Mouse (Mus musculus): Measurements from ENCODE around the gene Cyp4f17. TPM values are rescaled to one million over a fixed set of nuclear protein-coding genes. Genes with fewer than 3 reads are reported as not detected.
"Not testable (repeated sequence)": the region's sequence is repeated elsewhere in the genome, so short reads cannot be mapped to it uniquely, and the experiment has no call there.

Cyp4f17 gene
- polyA plus RNA-seq, 1 experiment from 2014 or later, result 7.0 TPM

- no peaks in the 10 kb centered on the region for H3K9me3 ChIP-seq (replicated peaks)
- no peak overlapping the region for H3K27ac ChIP-seq
- peaks cover 7% of the 10 kb centered on the region; the same call in 1 of the 2 replicates for H3K4me1 ChIP-seq (replicated peaks)
- WGBS, result 83% methylated on average over 11 of the region's 11 CpGs
- H3K4me3 ChIP-seq, result no peak overlapping the region
- H3K36me3 ChIP-seq, result no peaks in the 10 kb centered on the region
- no peak overlapping the region for H3K4me2 ChIP-seq
- no peak for ATAC-seq (replicated peaks; ENCODE audit: insufficient number of reproducible peaks, insufficient read depth, low FRiP score, low read depth)
- H3K9ac ChIP-seq, result no peak overlapping the region
- H3K27me3 ChIP-seq, result no peaks in the 10 kb centered on the region
Measured at GRCm38 (mm10) chr17:32527748-32528147, 21.9 kb downstream of the Cyp4f17 start.

GRCm38 (mm10) chr17:32528408-32529337, 22.8 kb downstream of the Cyp4f17 start:
- Histone ChIP-seq H3K4me1 (replicated peaks) (peaks cover 7% of the 10 kb centered on the region; the same call in 1 of the 2 replicates), H3K9me3 (replicated peaks) (no peaks in the 10 kb centered on the region), H3K9ac (peak overlapping the region; percentile 46), H3K4me2 (peak overlapping the region; percentile 70), H3K4me3 (peak overlapping the region; percentile 50), H3K36me3 (no peaks in the 10 kb centered on the region), H3K27ac (0 out of 2 replicates have a peak overlapping the region, but pooled peaks have one; percentile 4), H3K27me3 (no peaks in the 10 kb centered on the region)
- peak; percentile 87 for ATAC-seq (replicated peaks; ENCODE audit: insufficient number of reproducible peaks, insufficient read depth, low FRiP score, low read depth)
- WGBS, result 17% methylated on average over 26 of the region's 26 CpGs

GRCm38 (mm10) chr17:32532356-32532755, 26.5 kb downstream of the Cyp4f17 start:
- not testable (repeated sequence) for H3K4me2 ChIP-seq; H3K4me3 ChIP-seq; H3K9ac ChIP-seq; H3K27me3 ChIP-seq; H3K36me3 ChIP-seq; H3K9me3 ChIP-seq (replicated peaks); H3K27ac ChIP-seq; ATAC-seq (replicated peaks; ENCODE audit: insufficient number of reproducible peaks, insufficient read depth, low FRiP score, low read depth)
- WGBS, result 65% methylated on average over 4 of the region's 4 CpGs
- H3K4me1 ChIP-seq (replicated peaks), result peaks cover 18% of the 10 kb centered on the region

GRCm38 (mm10) chr17:32534068-32534467, 28.2 kb downstream of the Cyp4f17 start:
- no peaks in the 10 kb centered on the region for H3K36me3 ChIP-seq
- H3K27ac ChIP-seq, result no peak overlapping the region
- 73% methylated on average over 6 of the region's 6 CpGs for WGBS
- no peak for ATAC-seq (replicated peaks; ENCODE audit: insufficient number of reproducible peaks, insufficient read depth, low FRiP score, low read depth)
- H3K4me2 ChIP-seq, result no peak overlapping the region
- H3K9me3 ChIP-seq (replicated peaks), result no peaks in the 10 kb centered on the region
- H3K4me1 ChIP-seq (replicated peaks), result peaks cover 11% of the 10 kb centered on the region
- H3K27me3 ChIP-seq, result no peaks in the 10 kb centered on the region
- H3K9ac ChIP-seq, result no peak overlapping the region
- no peak overlapping the region for H3K4me3 ChIP-seq

GRCm38 (mm10) chr17:32536051-32536866, 30.4 kb downstream of the Cyp4f17 start, which contains the start of gene Cyp4f16:
Cyp4f16 (plus strand) TSS chr17:32536558.
- Histone ChIP-seq H3K4me1 (replicated peaks) (peaks cover 11% of the 10 kb centered on the region), H3K4me2 (peak within 1 kb of the TSS; percentile 66), H3K9ac (peak within 1 kb of the TSS; percentile 50), H3K4me3 (peak within 1 kb of the TSS; percentile 58), H3K27ac (peak within 1 kb of the TSS; percentile 80)
- H3K36me3 ChIP-seq; H3K9me3 ChIP-seq (replicated peaks); H3K27me3 ChIP-seq: not testable (repeated sequence)
- ATAC-seq (replicated peaks; ENCODE audit: insufficient number of reproducible peaks, insufficient read depth, low FRiP score, low read depth), result peak; percentile 94
- WGBS, result 5% methylated on average over 5 of the region's 5 CpGs

- Histone ChIP-seq H3K27ac (peak overlapping the region; percentile 80), H3K4me2 (peak overlapping the region; percentile 66), H3K27me3 (no peaks in the 10 kb centered on the region), H3K9ac (peak overlapping the region; percentile 50), H3K4me1 (replicated peaks) (peaks cover 11% of the 10 kb centered on the region), H3K36me3 (no peaks in the 10 kb centered on the region), H3K4me3 (peak overlapping the region; percentile 58), H3K9me3 (replicated peaks) (no peaks in the 10 kb centered on the region)
- ATAC-seq (replicated peaks; ENCODE audit: insufficient number of reproducible peaks, insufficient read depth, low FRiP score, low read depth), result no peak; the same call in 1 of the 2 replicates
- 53% methylated on average over 5 of the region's 5 CpGs for WGBS
Measured at GRCm38 (mm10) chr17:32536867-32537250, 31.0 kb downstream of the Cyp4f17 start.

- 89% methylated on average over 5 of the region's 5 CpGs for WGBS
- not testable (repeated sequence) for H3K4me2 ChIP-seq; H3K36me3 ChIP-seq; H3K4me3 ChIP-seq; H3K9ac ChIP-seq; ATAC-seq (replicated peaks; ENCODE audit: insufficient number of reproducible peaks, insufficient read depth, low FRiP score, low read depth); H3K9me3 ChIP-seq (replicated peaks); H3K4me1 ChIP-seq (replicated peaks); H3K27ac ChIP-seq; H3K27me3 ChIP-seq
Measured at GRCm38 (mm10) chr17:32544792-32545191, 38.9 kb downstream of the Cyp4f17 start.

- not testable (repeated sequence) for H3K9me3 ChIP-seq (replicated peaks); H3K9ac ChIP-seq; H3K36me3 ChIP-seq; H3K27me3 ChIP-seq; H3K4me1 ChIP-seq (replicated peaks); ATAC-seq (replicated peaks; ENCODE audit: insufficient number of reproducible peaks, insufficient read depth, low FRiP score, low read depth); H3K27ac ChIP-seq
- WGBS, result 87% methylated on average over 3 of the region's 3 CpGs
- Histone ChIP-seq H3K4me3 (0 out of 2 replicates have a peak overlapping the region, but pooled peaks have one; percentile 43), H3K4me2 (peak overlapping the region; percentile 67)
Measured at GRCm38 (mm10) chr17:32550377-32550776, 44.5 kb downstream of the Cyp4f17 start.

- Histone ChIP-seq H3K4me1 (replicated peaks) (peaks cover 5% of the 10 kb centered on the region), H3K27ac (no peak overlapping the region), H3K9me3 (replicated peaks) (no peaks in the 10 kb centered on the region), H3K4me3 (peak overlapping the region; percentile 43), H3K9ac (peak overlapping the region; percentile 38; the same call in 1 of the 2 replicates), H3K36me3 (no peaks in the 10 kb centered on the region), H3K4me2 (peak overlapping the region; percentile 67), H3K27me3 (no peaks in the 10 kb centered on the region)
- peak; percentile 62 for ATAC-seq (replicated peaks; ENCODE audit: insufficient number of reproducible peaks, insufficient read depth, low FRiP score, low read depth)
- 12% methylated on average over 20 of the region's 20 CpGs for WGBS
Measured at GRCm38 (mm10) chr17:32550900-32551770, 45.3 kb downstream of the Cyp4f17 start.

GRCm38 (mm10) chr17:32553016-32553415, 47.2 kb downstream of the Cyp4f17 start:
- H3K9ac ChIP-seq; H3K4me2 ChIP-seq; H3K27ac ChIP-seq; H3K36me3 ChIP-seq; H3K27me3 ChIP-seq; H3K9me3 ChIP-seq (replicated peaks); H3K4me3 ChIP-seq; H3K4me1 ChIP-seq (replicated peaks); ATAC-seq (replicated peaks; ENCODE audit: insufficient number of reproducible peaks, insufficient read depth, low FRiP score, low read depth): not testable (repeated sequence)
- 45% methylated on average over 1 of the region's 1 CpGs for WGBS
